Mouse (Mus musculus): ENCODE measurements at regions not wholly inside any gene's neighbourhood (a gene's known extent, or its start where the extent isn't known, plus 50 kb on each side); places are given as distances from the start of the nearest gene placed in this dataset.

- TF ChIP-seq ZC3H11A (IDR thresholded peaks at IDR 0.05; ENCODE audit: borderline replicate concordance, low read depth, low read length) (no peak), CHD2 (IDR thresholded peaks at IDR 0.05; ENCODE audit: low read depth, low read length) (no peak)
Measured at GRCm38 (mm10) chr6:107426529-107426928, 103.0 kb upstream of the Lrrn1 start.
